30 mouse cellular contexts compared by ENCODE assay signal in the genomic region with DNA sequence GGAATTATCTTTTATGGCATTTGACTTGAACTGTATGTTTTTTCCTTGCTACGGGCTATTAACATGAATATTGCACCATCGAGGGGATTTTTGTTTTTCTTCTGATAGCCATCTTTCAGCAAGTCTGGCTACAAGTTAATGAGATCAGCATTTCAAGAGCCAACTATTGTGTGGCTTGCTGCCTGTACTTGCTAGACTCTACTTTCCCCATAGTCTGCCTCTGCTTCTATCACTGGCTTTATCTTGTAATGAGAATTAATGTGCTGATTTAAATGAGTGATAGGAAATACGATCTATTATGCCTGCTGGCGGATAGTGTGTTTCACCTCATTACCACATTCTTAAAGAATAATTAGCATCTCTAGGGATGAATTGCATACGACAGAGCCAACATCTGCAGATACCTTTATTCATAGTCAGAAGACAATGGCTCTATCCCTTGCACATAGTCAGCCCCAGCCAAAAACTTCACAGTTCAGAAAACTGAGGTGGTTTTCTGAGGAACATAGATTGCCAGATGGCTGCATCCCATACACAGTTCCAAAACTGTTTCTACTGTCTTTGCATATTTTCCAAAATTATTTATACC. TPM values are rescaled to one million over a fixed set of nuclear protein-coding genes. Genes with fewer than 3 reads are reported as not detected.
DNase-seq lines count a peak whose midpoint lies in the region; ATAC-seq and TF ChIP-seq lines count a peak whose summit lies in the region.
"Had no signal": no experiment of that assay in that cellular context is flagged by ENCODE, and none has a peak within 500 bp of the region (broad histone marks: within the 10 kb centered on the region; RNA-seq: fewer than 3 reads in every experiment).

No protein-coding gene starts in this region.

- ATAC-seq in forebrain, embryonic 11.5 days (replicated peaks; ENCODE audit: low FRiP score): peak; percentile 58
- no peak for ATAC-seq in forebrain, postnatal 0 days
- peak; percentile 68 for ATAC-seq in forebrain, embryonic 16.5 days
- ATAC-seq: intestine, postnatal 0 days; midbrain, embryonic 16.5 days had no signal

- no peaks in the 10 kb centered on the region for H3K4me1 ChIP-seq in forebrain, embryonic 11.5 days (replicated peaks; ENCODE audit: control insufficient read depth, insufficient read depth, low read length)
- H3K4me1 ChIP-seq in forebrain, postnatal 0 days (ENCODE audit: insufficient read depth): no peaks in the 10 kb centered on the region
- H3K4me1 ChIP-seq in forebrain, embryonic 16.5 days (replicated peaks; ENCODE audit: control insufficient read depth, insufficient read depth, low read length): peaks cover 4% of the 10 kb centered on the region; the same call in 1 of the 2 replicates
- H3K4me1 ChIP-seq: hindbrain, embryonic 13.5 days had no signal

- no peak overlapping the region for H3K27ac ChIP-seq in forebrain, embryonic 11.5 days (ENCODE audit: low read depth, low read length)
- H3K27ac ChIP-seq in forebrain, postnatal 0 days (ENCODE audit: low read depth, low read length): no peak overlapping the region
- H3K27ac ChIP-seq in forebrain, embryonic 16.5 days (ENCODE audit: low read length): no peak overlapping the region
- H3K27ac ChIP-seq: hindbrain, embryonic 13.5 days; kidney, embryonic 15.5 days; layer of hippocampus, adult 2 months; limb, embryonic 13.5 days had no signal

- H3K4me3 ChIP-seq in forebrain, embryonic 11.5 days (ENCODE audit: low read depth, low read length): no peak overlapping the region
- no peak overlapping the region for H3K4me3 ChIP-seq in forebrain, postnatal 0 days (ENCODE audit: low read depth, low read length)
- no peak overlapping the region for H3K4me3 ChIP-seq in forebrain, embryonic 16.5 days (replicated peaks; ENCODE audit: low read length)
- H3K4me3 ChIP-seq: hindbrain, embryonic 13.5 days; kidney, embryonic 15.5 days; layer of hippocampus, adult 2 months; limb, embryonic 13.5 days had no signal

- H3K36me3 ChIP-seq in forebrain, embryonic 11.5 days (ENCODE audit: control insufficient read depth, insufficient read depth, low read length): no peaks in the 10 kb centered on the region
- no peaks in the 10 kb centered on the region for H3K36me3 ChIP-seq in forebrain, postnatal 0 days (ENCODE audit: insufficient read depth)
- H3K36me3 ChIP-seq in forebrain, embryonic 16.5 days (ENCODE audit: control insufficient read depth, insufficient read depth): no peaks in the 10 kb centered on the region
- H3K36me3 ChIP-seq: hindbrain, embryonic 13.5 days; kidney, embryonic 15.5 days; limb, embryonic 13.5 days had no signal

- no peak overlapping the region for H3K4me2 ChIP-seq in forebrain, embryonic 11.5 days (ENCODE audit: low read depth, low read length, severe bottlenecking)
- no peak overlapping the region for H3K4me2 ChIP-seq in forebrain, postnatal 0 days (ENCODE audit: low read depth)
- no peak overlapping the region for H3K4me2 ChIP-seq in forebrain, embryonic 16.5 days (ENCODE audit: low read length)
- H3K4me2 ChIP-seq: heart, embryonic 11.5 days; hindbrain, embryonic 13.5 days; kidney, embryonic 15.5 days; limb, embryonic 13.5 days; liver, embryonic 11.5 days; midbrain, embryonic 11.5 days had no signal

- DNase-seq in forebrain, embryonic 11.5 days (ENCODE audit: low spot score): no peak
- DNase-seq in forebrain, postnatal 0 days: no peak
- peak; percentile 11 for DNase-seq in 3T3-L1 (ENCODE audit: low read depth, low spot score)
- peak; percentile 68 for DNase-seq in fat pad, adult 2 months (ENCODE audit: extremely low read depth, low read depth, low spot score)
- DNase-seq in kidney, adult 11 months: no peak
- no peak for DNase-seq in urinary bladder, postnatal 25 days (ENCODE audit: low spot score)
- DNase-seq: adrenal gland, postnatal 25 days; cerebellum, adult 2 months; cerebellum, postnatal 14 days; gastrocnemius, postnatal 25 days; heart, adult 18-20 months; heart, postnatal 36 days; kidney, postnatal 25 days; lung, postnatal 10 days; right cerebral cortex, adult 18-20 months; spleen, adult 18-20 months; thymus, postnatal 14 days had no signal

- H3K9me3 ChIP-seq in forebrain, embryonic 11.5 days (ENCODE audit: control insufficient read depth, low read length): no peaks in the 10 kb centered on the region
- no peaks in the 10 kb centered on the region for H3K9me3 ChIP-seq in forebrain, postnatal 0 days (ENCODE audit: low read length)
- H3K9me3 ChIP-seq in forebrain, embryonic 16.5 days (ENCODE audit: control insufficient read depth, low read length): no peaks in the 10 kb centered on the region
- H3K9me3 ChIP-seq: hindbrain, embryonic 13.5 days; kidney, embryonic 15.5 days; limb, embryonic 13.5 days had no signal

- no peak overlapping the region for H3K9ac ChIP-seq in forebrain, embryonic 11.5 days (ENCODE audit: low read length)
- H3K9ac ChIP-seq in forebrain, postnatal 0 days: no peak overlapping the region
- H3K9ac ChIP-seq in forebrain, embryonic 16.5 days (replicated peaks; ENCODE audit: low read depth, low read length): no peak overlapping the region
- H3K9ac ChIP-seq: hindbrain, embryonic 13.5 days; kidney, embryonic 15.5 days; limb, embryonic 13.5 days had no signal

- no peak for TF ChIP-seq CTCF in forebrain, postnatal 0 days (IDR thresholded peaks at IDR 0.05; ENCODE audit: low read depth)

- H3K27me3 ChIP-seq in forebrain, embryonic 11.5 days (ENCODE audit: control insufficient read depth, insufficient read depth, low read length): no peaks in the 10 kb centered on the region
- no peaks in the 10 kb centered on the region for H3K27me3 ChIP-seq in forebrain, postnatal 0 days (ENCODE audit: insufficient read depth, low read length)
- H3K27me3 ChIP-seq in forebrain, embryonic 16.5 days (replicated peaks; ENCODE audit: control insufficient read depth, insufficient read depth, low read length): no peaks in the 10 kb centered on the region
- H3K27me3 ChIP-seq: kidney, embryonic 15.5 days; limb, embryonic 13.5 days had no signal

- 64% methylated on average over 5 of the region's 5 CpGs for WGBS in forebrain, embryonic 11.5 days
- 34% methylated on average over 5 of the region's 5 CpGs for WGBS in forebrain, postnatal 0 days
- WGBS in forebrain, embryonic 16.5 days: 22% methylated on average over 5 of the region's 5 CpGs

RNA-seq across cellular contexts. Expression of gene Hmcn1, which starts 33.7 kb away (rescaled TPM):
- 10.1 and 12.1 TPM in 2 replicates for polyA plus RNA-seq in forebrain, embryonic 11.5 days (2014; fragmentation: Nextera tagmentation; extraction: Ambion mirVana)
- 4.1 and 4.5 TPM in 2 replicates for total RNA-seq in forebrain, postnatal 0 days (2014; rRNA removed)
- 0.80 and 1.2 TPM in 2 replicates for polyA plus RNA-seq in forebrain, postnatal 0 days (2015; fragmentation: Nextera tagmentation; extraction: Ambion mirVana)
- 0.81 and 1.3 TPM in 2 replicates for polyA plus RNA-seq in forebrain, embryonic 16.5 days (2015; fragmentation: Nextera tagmentation; extraction: Ambion mirVana)
- total RNA-seq: megakaryocyte, adult 5-6 weeks; MEL; neutrophil, adult 5-6 weeks had no signal

Comparison
In these comparisons a context has a peak if more than half of its experiments do, and no peak if none do; other contexts are left out.
1. DNase-seq: peak in 3T3-L1 (single experiment) and fat pad, adult 2 months (single experiment); none in forebrain, embryonic 11.5 days (single experiment), forebrain, postnatal 0 days (single experiment), kidney, adult 11 months (single experiment) and urinary bladder, postnatal 25 days (single experiment).